Mouse (Mus musculus) gastrocnemius, postnatal 4 days (tissue): ENCODE results near the gene Ptf1a. TPM values are rescaled to one million over a fixed set of nuclear protein-coding genes. Genes with fewer than 3 reads are reported as not detected.

Experiments used
- DNase-seq, 2 experiments: peaks; one replicate each; pipeline ENCODE4 v3.0.0; 2021 to 2022; ENCODE audit warnings: low spot score in 2 of 2, mixed read lengths in 2 of 2
- long read RNA-seq, 2 experiments: library from polyadenylated mRNA; stranded (forward); transcript quantifications; one replicate each; pipeline ENCODE4 v2.0.0; 2021
- total RNA-seq, 2 experiments: library from RNA; stranded (reverse); gene quantifications; 2 replicates each; pipeline ENCODE4 v1.2.3; 2021

Ptf1a gene
- total RNA-seq: not detected
- long read RNA-seq, experiment 1: 0 reads
- long read RNA-seq, experiment 2: 0 reads

- no peak for DNase-seq
Observed at GRCm38 (mm10) chr2:19444931-19445831, at the start of gene Ptf1a. TSS of gene Ptf1a (plus strand) at chr2:19445663.

DNA sequence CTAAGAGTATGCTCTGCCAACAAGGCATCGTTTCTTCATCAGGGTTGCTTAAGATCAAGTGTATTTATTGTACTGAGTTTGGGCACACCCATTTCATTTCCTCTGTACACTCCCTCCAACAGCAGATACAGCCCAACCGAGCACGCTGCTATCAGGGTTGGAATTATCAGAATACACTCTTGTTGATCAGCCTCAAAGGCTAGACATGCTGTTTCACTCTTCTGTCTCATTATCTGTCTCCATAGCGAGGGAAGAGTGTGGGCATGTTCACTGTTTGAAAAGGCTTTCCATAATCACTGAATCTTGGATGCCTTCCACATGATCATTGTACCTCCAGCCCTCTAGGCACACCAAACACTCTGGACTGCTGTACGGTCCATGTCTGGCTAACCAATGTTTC is 40.1 kb upstream of the Ptf1a start:
- DNase-seq: no peak

DNA sequence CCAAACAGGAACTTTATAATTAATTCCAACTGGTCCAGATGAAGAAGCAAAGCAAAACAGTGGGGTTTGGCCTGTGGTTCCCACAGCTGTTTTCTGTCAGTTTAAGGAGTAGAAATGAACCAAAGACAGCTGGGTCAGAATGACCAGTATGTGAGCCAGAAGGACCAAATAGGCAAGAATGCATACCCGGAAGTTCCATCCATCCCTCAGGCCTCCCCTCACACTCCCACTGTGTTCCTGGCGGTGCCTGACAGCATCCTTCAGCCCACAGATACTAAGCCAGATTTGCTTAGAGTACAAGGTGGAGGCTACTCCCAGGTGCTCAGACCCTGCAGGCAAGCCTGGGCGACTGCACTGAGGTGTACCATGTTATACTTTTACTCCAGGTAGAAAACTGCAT is 38.9 kb upstream of the Ptf1a start:
- no peak for DNase-seq

DNA sequence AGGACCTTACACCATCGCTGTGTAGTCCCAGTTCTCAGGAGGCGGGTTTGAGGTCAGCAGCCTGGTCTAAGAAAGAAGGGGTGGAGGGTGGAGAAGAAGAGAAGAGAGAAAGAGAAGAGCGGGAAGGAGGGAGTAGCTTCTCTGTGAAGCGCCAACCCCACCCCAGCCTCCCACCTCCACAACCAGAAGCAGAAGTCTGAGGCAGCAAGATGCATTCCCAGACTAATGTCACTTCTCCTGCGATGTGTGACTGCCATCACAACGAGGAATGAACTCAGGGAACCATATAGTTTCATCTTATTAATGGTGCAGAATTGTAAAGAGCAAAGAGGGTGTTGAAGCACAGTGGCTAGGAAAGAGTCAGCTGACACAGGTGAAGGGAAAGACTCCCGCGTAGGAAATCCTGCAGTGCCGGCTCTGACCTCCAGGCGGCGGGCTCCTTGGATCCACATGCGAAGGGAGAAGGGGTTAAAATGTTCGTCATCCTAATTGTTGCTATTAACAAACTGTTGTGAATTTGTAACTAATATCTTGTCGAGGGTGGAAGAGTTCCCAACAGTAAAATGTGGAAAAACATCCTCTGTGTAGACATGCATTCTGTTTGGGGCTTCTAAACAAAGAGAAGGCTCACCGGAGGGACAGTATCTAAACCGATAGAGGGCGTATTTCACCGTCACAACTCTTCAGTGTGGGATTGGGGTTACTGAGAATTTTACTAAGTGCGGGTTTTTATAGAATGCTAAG is 31.1 kb upstream of the Ptf1a start:
- DNase-seq: peak in 1 of 2 experiments; percentile 54

GRCm38 (mm10) chr2:19415063-19415521 is 30.4 kb upstream of the Ptf1a start:
- DNase-seq: no peak

GRCm38 (mm10) chr2:19416066-19416465 is 29.4 kb upstream of the Ptf1a start:
- no peak for DNase-seq

DNA sequence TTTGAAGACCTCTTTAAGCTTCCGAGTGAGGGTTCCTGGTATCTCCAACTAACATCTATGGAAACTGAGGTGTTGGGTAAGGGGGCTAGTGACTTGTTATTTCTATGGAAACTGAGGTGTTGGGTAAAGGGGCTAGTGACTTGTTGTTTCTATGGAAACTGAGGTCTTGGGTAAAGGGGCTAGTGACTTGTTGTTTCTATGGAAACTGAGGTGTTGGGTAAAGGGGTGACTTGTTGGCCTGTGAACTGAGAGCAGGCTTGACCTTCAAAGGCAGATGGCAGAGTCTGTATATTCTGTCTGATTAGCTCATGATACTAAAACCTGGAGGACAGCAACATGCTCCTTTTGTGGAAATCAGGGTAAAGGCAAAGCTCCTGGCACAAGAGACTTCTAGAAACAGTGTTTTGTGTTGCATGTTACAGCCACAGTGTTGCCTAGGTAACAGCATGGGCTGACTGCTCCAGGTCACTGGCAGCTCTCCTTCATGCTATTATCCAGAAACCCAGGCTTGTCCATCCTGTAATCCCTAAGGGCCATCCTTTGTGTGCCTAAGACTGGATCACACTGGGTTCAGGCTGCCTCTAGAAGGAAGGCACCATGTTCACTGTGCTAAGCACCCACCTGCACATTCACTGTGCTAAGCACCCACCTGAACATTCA is 25.6 kb upstream of the Ptf1a start:
- no peak for DNase-seq

GRCm38 (mm10) chr2:19422226-19422625 is 23.2 kb upstream of the Ptf1a start:
- no peak for DNase-seq

- no peak for DNase-seq
Observed at GRCm38 (mm10) chr2:19423086-19423485, 22.4 kb upstream of the Ptf1a start.

DNA sequence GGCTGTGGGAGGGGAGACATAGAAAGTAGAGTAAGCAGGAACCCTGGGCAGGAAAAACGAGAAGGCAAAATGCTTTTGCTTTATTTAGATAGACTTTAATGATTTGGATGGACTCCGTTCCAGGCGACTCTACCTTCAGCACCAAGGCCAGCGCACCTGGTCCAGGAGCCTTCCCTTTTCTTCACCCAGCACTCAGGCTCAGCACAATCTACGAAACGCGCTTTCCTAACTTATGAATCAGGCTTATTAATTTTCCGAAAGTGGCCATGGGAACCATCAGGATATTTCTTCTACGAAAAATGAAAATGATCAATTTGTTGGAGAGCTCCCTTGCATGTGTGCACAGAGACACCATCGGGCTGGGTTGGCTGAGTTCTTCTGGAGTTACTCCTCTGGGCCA is 16.4 kb upstream of the Ptf1a start:
- DNase-seq: peak in 1 of 2 experiments; percentile 40

DNA sequence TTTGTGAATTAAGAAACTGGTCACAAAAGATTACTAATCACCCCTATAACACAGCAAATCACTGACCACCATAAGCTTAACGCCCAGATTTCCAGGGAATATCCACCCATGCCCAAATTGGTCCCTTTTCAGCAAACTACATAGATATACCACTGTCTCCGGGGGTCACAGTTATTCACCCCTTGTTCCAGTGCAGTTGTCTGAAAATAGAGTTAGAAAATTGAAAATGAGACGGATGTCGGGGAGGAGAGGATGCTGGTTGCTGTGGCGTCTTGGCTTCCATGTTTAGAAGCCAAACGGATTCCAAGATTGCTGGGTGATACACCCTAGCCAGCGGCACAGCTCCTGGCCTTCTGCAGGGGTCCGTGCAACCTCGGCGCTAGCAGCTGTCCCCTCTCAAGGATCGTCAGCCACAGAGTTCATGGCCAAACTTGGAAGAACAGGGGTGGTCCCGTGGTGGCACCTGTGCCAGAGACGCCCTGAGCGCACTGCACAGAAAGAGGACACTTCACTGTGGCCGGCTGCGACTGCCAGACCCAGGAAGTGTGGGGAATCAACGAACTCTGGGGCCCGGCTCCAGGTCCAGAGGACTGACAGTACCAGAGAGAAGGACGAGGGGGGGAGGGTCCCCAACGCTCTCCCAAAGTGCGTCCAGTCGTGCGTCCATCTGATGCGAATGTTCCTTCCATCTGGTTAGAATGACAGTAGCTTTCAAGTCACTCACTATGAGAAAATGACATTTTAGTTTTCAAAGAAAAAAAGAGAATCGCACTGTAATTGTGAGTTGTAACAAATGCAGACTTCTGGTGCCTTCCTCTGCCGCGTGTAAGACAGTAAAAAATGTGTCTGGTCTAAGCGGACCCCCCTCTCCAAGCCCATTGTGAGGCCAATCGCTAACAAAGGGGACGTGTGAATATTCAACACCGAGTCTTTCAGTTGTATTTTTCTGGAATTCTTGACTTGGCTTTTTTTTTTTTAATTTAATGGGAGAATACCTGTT is 15.5 kb upstream of the Ptf1a start:
- DNase-seq: no peak

DNA sequence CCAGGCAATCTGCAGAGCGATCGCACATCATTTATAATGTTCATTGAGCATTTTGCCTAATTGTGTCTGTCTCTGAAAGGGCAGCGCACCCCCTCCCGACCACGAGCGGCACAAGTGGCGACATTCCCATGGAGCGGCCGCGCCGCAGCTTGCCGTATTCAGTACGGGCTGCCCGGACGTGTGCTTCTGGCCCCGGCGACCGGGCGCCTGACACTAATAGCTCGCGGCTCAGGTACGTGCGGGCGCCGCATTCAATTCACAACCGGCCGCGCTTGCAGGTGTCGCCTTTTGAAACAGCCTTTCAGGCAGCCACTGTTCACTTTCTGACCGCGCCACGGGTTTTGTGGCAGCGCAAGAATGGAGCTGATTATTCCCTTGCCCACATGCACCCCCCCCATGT is 14.7 kb upstream of the Ptf1a start:
- no peak for DNase-seq

DNA sequence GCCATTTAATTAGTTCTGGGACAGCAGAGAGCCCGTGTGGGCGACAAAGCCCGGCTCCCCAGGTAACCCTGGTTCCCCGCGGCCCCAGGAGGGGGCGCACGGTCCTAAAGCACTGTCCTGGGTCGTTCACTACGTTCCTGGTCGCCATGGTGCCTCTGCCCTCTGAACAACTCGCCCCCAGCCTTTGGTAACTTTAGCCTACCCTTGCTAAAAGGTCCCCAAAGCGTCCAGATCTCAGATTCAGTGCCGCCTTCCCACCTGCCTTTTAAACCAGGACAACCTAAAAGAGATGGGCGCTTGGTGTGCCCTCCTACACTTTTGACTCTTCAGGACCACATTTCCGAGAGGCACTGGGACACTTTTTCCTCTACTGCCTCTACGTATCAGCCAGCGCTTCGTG is 14.3 kb upstream of the Ptf1a start:
- DNase-seq: no peak

- no peak for DNase-seq
Observed at GRCm38 (mm10) chr2:19431614-19432323, 13.7 kb upstream of the Ptf1a start.

DNA sequence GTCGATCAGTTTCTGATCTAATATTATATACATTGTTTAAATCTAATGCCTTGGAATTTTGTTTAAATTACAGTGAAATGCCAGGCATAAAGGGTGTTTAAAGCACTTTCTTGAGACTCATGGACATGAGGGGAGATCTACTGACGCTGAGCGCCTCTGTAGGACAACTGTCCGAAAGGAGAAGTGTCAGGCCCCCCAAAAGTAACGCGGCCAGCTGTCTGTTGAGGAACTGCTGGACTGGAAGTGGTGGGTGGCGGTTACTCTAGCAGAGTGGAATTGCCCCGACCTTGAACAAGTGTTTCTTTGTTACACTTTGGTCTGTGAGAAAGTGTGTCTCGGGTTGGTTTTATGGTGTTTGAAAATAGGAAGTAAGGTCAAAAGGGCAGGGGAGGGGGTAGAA is 1.1 kb upstream of the Ptf1a start:
- no peak for DNase-seq

- no peak for DNase-seq
Observed at GRCm38 (mm10) chr2:19445871-19446501, 523 bp downstream of the Ptf1a start.

- no peak for DNase-seq
Observed at GRCm38 (mm10) chr2:19446746-19447145, 1.3 kb downstream of the Ptf1a start.

DNA sequence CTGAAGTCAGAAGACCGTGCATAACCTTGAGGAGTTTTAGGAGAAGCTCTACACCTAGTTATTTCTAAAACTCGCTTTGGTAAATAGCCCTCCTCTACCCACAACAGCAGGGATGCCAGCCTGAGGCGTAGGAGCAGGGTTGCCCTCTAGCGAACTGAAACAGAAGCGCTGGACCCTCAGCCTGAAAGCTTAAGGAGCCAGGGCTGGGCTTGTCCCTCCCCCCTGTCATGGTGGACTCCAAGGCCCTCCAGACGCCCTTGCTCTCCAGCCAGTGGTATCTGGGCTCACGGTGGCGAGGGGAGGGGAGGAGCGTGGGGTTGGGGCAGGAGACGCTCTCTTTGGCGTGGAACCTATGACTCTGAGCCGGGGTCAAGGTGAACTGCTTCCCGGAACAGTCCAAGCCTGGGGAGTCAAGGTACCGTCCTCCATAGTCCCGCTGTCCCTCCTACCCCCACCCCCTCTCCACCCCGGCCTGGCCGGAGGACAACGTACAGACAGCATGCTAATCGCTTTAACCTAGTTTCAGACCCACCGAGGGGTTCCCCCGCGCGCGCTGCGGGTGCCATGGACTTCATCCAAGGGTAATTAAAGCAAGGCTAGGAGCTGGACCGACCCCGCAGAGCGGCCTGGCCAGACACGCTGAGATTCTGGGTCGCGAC is 2.7 kb downstream of the Ptf1a start:
- DNase-seq: no peak

- no peak for DNase-seq
Observed at GRCm38 (mm10) chr2:19449308-19449707, 3.8 kb downstream of the Ptf1a start.
